Mouse (Mus musculus) midbrain, embryonic 15.5 days (tissue): ENCODE results near the gene Atg2a. TPM values are rescaled to one million over a fixed set of nuclear protein-coding genes. Genes with fewer than 3 reads are reported as not detected.
"Not testable (repeated sequence)": the region's sequence is repeated elsewhere in the genome, so short reads cannot be mapped to it uniquely, and the experiment has no call there.

Source experiments
- ATAC-seq: fragments of 200-750 bp; cut with Nextera tagmentation; replicated peaks from 2 replicates; pipeline ENCODE4 v1.8.0; 2017; ENCODE audit warnings: moderate TSS enrichment
- H3K27ac ChIP-seq: fragments of 300-500 bp; sonication (generic); 2 replicates; pipeline ENCODE4 v1.5.1; 2015; ENCODE audit warnings: mild to moderate bottlenecking, inconsistent platforms
- H3K27me3 ChIP-seq: fragments of 300-500 bp; sonication (generic); replicated peaks from 2 replicates; pipeline ENCODE4 v1.6.1; 2015; ENCODE audit warnings: inconsistent platforms
- H3K36me3 ChIP-seq: fragments of 300-500 bp; sonication (generic); replicated peaks from 2 replicates; pipeline ENCODE4 v1.6.1; 2015; ENCODE audit warnings: inconsistent platforms
- H3K4me1 ChIP-seq: fragments of 300-500 bp; sonication (generic); 2 replicates; pipeline ENCODE4 v1.6.1; 2015; ENCODE audit warnings: inconsistent platforms
- H3K4me2 ChIP-seq: fragments of 300-500 bp; sonication (generic); 2 replicates; pipeline ENCODE4 v1.6.1; 2015; ENCODE audit warnings: inconsistent platforms, mild to moderate bottlenecking, moderate library complexity
- H3K4me3 ChIP-seq: fragments of 300-500 bp; sonication (generic); 2 replicates; pipeline ENCODE4 v1.5.1; 2015; ENCODE audit warnings: mild to moderate bottlenecking, inconsistent platforms
- H3K9ac ChIP-seq: fragments of 300-500 bp; sonication (generic); 2 replicates; pipeline ENCODE4 v1.6.1; 2015; ENCODE audit warnings: mild to moderate bottlenecking, inconsistent platforms
- H3K9me3 ChIP-seq: fragments of 300-500 bp; sonication (generic); 2 replicates; pipeline ENCODE4 v1.6.1; 2016; ENCODE audit warnings: inconsistent platforms
- WGBS: fragments of 180-500 bp; shearing (Covaris S2); methylation state at CpG from one replicate; pipeline ENCODE4 v1.1.7; 2015; ENCODE audit warnings: mixed read lengths; 5-methylcytosine and 5-hydroxymethylcytosine counted together
- polyA plus RNA-seq: library from polyadenylated mRNA; unstranded; fragments of >200 nt; fragmentation: Nextera tagmentation; extraction: Ambion mirVana; gene quantifications from 2 replicates; pipeline ENCODE4 v1.2.1, GENCODE M21; 2015

Gene Atg2a
- polyA plus RNA-seq, 1 experiment from 2014 or later, result 16.4 TPM

DNA sequence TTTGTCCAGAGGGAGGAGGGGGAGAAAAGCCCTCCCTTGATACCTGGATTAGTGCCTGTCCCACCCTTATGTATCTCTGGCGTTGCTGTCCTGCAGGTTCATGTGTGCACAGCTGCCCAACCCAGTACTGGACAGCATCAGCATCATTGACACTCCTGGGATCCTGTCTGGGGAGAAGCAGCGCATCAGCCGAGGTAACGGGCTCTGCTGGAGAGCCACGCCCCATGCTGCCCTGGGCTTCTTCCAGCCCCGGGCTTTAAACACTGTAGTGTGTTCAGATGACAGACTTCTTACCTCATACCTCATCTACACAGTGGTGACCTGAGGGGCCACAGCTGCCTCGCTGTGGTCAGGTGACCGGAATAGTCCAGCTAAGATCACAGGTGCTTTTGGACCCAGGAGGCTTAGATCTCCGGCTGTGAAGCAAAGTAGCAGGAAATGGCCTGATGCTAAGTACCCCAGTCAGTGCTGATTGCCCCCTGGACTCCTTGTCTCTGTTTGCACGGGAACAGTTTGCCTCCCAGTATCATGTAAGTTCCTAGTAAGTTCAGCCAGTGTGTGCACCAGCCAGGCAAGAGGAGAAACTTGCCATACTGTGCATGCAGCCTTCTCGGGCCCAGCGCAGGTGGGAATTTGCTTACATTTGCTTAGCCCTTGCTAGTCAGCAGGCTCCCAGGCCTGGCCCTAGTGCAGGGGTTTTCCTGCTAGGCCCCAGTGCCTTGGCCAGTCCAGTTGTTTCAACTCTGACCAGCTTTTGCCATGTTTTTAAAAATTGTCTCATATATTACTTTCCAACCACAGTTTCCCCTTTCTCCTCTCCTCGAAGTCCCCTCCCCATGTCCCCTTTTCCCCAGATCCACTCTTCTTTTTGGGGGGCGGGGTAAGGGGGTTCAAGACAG is 39.9 kb downstream of the Atg2a start:
- H3K36me3 ChIP-seq, result peaks cover 7% of the 10 kb centered on the region; the same call in 1 of the 2 replicates
- no peaks in the 10 kb centered on the region for H3K9me3 ChIP-seq
- ATAC-seq, result no peak

GRCm38 (mm10) chr19:6283001-6283400 is 41.5 kb downstream of the Atg2a start:
- Histone ChIP-seq H3K27me3 (no peaks in the 10 kb centered on the region), H3K4me1 (peaks cover 29% of the 10 kb centered on the region), H3K9ac (no peak overlapping the region), H3K4me2 (no peak overlapping the region), H3K4me3 (no peak overlapping the region), H3K9me3 (no peaks in the 10 kb centered on the region), H3K27ac (no peak overlapping the region), H3K36me3 (peaks cover 7% of the 10 kb centered on the region; the same call in 1 of the 2 replicates)
- 87% methylated on average over 5 of the region's 5 CpGs for WGBS
- no peak for ATAC-seq

More for the DNA sequence above, 39.9 kb downstream of the Atg2a start:
- Histone ChIP-seq H3K4me2 (no peak overlapping the region), H3K27ac (no peak overlapping the region), H3K4me3 (no peak overlapping the region), H3K27me3 (no peaks in the 10 kb centered on the region), H3K9ac (no peak overlapping the region), H3K4me1 (peaks cover 34% of the 10 kb centered on the region)
- 84% methylated on average over 14 of the region's 14 CpGs for WGBS

DNA sequence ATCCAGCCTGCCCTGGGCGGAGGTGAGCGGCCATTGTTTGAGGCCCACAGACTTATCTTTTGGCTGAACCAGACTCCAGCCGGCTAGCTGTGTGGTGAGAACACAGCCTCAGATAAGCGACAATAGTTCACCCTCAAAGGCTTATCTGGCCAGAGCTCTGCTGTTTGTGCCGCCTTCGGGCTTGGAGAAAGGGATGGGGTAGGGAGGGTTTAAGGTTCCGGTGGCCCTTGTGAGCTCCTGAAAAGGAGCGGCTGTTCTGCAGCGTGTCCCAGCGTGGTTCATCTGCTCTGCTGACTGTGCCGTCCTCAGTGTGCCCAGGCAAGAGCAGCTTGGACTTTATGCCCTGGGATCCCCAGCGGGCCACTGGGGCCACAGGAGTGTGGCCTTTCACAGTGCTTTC is 43.0 kb downstream of the Atg2a start:
- Histone ChIP-seq H3K36me3 (peaks cover 7% of the 10 kb centered on the region; the same call in 1 of the 2 replicates), H3K27me3 (no peaks in the 10 kb centered on the region), H3K9me3 (no peaks in the 10 kb centered on the region), H3K9ac (no peak overlapping the region), H3K4me1 (peaks cover 14% of the 10 kb centered on the region), H3K4me2 (no peak overlapping the region), H3K4me3 (no peak overlapping the region), H3K27ac (no peak overlapping the region)
- WGBS, result 94% methylated on average over 12 of the region's 12 CpGs
- no peak for ATAC-seq

GRCm38 (mm10) chr19:6285226-6285625 is 43.8 kb downstream of the Atg2a start:
- Histone ChIP-seq H3K4me2 (no peak overlapping the region), H3K4me3 (no peak overlapping the region), H3K27me3 (no peaks in the 10 kb centered on the region), H3K9ac (no peak overlapping the region), H3K9me3 (no peaks in the 10 kb centered on the region), H3K4me1 (peaks cover 7% of the 10 kb centered on the region), H3K27ac (no peak overlapping the region), H3K36me3 (peaks cover 11% of the 10 kb centered on the region; the same call in 1 of the 2 replicates)
- ATAC-seq, result no peak
- WGBS, result 91% methylated on average over 8 of the region's 8 CpGs

DNA sequence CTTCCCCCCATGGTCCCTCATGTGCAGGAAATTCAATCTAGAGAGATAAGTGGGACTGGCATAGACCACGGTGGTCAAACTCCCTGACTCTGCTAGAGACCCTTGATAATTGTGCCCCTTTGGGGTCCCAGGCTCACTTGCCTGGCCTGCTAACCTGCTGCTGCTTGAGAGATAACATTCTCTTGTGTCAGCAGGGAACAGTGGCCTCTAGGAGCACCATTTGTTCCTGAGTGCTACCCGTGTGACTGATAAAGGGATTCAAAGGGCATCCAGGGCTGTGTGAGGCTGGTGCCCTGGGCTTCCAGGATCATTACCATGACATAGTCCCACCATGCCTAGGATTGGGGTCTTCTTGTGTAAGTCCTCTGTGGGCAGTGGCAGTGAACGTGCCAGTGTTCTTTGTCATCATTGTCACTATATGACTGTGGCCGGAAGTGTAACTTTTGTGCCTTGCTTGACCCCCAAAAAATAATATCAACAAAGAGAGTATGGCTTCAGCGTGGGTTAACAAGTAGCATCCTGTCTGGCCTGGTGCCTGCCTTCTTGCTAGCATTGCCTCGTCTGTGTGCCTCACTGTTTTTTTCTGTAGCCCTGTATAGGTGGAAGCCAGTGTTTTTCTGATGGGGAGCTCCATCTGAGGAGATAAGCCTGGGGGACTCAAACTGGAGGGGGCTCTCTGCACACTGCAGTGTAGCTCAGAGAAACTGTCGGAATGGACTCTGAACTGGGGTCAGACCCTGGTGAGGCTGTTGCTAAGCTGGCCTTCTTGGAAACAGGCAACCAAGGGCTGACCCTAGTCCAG is 44.4 kb downstream of the Atg2a start:
- peaks cover 2% of the 10 kb centered on the region; the same call in 1 of the 2 replicates for H3K4me1 ChIP-seq
- no peak overlapping the region for H3K4me2 ChIP-seq
- no peak for ATAC-seq
- H3K9me3 ChIP-seq, result no peaks in the 10 kb centered on the region
- no peaks in the 10 kb centered on the region for H3K27me3 ChIP-seq
- WGBS, result 77% methylated on average over 7 of the region's 7 CpGs
- H3K27ac ChIP-seq, result no peak overlapping the region
- no peak overlapping the region for H3K4me3 ChIP-seq
- no peak overlapping the region for H3K9ac ChIP-seq
- peaks cover 11% of the 10 kb centered on the region; the same call in 1 of the 2 replicates for H3K36me3 ChIP-seq

DNA sequence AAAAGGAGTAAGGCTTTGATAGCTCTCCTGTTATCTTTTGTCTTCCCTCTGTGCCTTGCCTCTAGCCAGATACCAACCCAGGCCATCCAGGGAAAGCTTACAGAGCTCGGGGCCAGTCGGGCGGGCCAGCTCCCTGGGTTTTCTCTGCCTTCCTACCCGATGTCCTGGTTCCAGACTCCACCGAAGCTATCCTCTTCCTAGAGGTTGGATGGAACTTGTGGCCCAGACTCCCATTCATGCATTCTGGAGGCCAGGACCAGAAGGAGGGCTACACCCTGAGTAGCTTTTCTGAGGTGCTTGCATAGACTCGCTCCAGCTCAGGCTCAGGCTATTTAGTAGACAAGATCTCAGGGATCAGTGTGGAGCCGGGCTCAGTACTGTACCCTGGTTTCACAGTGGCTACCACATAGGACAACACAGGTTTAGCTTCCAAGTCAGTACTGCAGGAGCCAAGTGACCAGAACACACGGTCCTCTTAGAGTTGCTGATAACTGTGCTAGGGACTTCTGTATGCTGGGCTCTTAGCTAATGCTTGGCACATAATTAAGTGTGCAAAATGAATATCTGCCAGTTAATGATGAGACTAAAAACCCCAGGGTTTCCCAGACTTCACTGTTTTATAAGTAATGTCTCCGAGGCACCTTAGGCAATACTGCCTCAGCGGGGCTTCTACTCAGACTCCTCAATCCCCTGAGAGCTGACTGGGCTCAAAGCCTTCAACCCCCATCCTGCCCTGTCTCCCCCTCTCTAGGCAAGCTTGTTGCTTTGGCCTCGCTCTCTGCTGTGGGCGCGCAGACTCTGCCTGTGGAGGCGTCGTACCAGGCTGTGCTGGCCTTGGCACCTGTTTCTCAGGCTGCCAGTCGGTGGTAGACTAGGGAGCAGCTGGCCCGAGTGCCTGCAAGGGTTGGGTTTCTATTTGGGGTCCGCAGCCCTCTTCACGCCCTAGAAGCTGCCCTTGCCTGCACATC is 45.2 kb downstream of the Atg2a start:
- no peak overlapping the region for H3K9ac ChIP-seq
- H3K4me3 ChIP-seq, result no peak overlapping the region
- H3K36me3 ChIP-seq, result peaks cover 3% of the 10 kb centered on the region; the same call in 1 of the 2 replicates
- no peak for ATAC-seq
- no peak overlapping the region for H3K4me2 ChIP-seq
- H3K9me3 ChIP-seq, result no peaks in the 10 kb centered on the region
- WGBS, result 87% methylated on average over 19 of the region's 19 CpGs
- H3K4me1 ChIP-seq, result no peaks in the 10 kb centered on the region; the same call in 1 of the 2 replicates
- H3K27ac ChIP-seq, result no peak overlapping the region
- H3K27me3 ChIP-seq, result no peaks in the 10 kb centered on the region

DNA sequence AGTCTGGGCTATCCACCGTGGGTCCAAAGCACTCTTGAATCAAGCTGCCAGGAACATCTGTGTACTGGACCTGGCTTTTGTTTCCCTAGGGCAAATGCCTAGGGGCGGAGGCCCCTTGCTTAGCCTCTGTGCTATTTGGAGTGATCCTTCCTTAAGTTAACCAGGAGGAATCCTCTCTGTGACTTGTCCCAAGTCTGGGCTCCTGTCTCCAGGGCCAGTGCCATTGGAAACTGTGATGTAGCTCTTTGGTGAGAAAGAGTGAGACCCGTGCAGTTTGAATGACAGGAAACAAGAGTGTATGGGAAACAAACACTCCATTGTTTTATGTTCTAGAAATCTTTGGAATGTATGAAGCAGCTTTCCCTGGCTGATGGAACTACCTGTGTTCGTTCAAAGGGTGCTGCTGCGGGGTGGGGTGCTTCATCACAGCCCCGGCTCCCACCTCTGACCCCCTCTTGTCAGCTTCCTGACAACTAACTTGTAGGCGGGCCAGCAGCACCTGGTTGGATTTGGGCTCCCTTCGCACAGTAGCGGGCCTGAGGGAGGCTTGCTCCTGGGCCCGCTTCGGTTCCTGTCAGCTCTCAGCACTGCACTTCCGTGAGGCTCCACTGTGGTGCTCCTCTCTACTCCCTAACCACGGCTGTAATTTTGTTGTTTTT is 46.9 kb downstream of the Atg2a start:
- Histone ChIP-seq H3K4me3 (no peak overlapping the region), H3K36me3 (peaks cover 3% of the 10 kb centered on the region; the same call in 1 of the 2 replicates), H3K9me3 (no peaks in the 10 kb centered on the region), H3K27me3 (no peaks in the 10 kb centered on the region), H3K9ac (no peak overlapping the region), H3K4me2 (no peak overlapping the region), H3K4me1 (no peaks in the 10 kb centered on the region; the same call in 1 of the 2 replicates), H3K27ac (no peak overlapping the region)
- no peak for ATAC-seq
- 81% methylated on average over 13 of the region's 13 CpGs for WGBS

DNA sequence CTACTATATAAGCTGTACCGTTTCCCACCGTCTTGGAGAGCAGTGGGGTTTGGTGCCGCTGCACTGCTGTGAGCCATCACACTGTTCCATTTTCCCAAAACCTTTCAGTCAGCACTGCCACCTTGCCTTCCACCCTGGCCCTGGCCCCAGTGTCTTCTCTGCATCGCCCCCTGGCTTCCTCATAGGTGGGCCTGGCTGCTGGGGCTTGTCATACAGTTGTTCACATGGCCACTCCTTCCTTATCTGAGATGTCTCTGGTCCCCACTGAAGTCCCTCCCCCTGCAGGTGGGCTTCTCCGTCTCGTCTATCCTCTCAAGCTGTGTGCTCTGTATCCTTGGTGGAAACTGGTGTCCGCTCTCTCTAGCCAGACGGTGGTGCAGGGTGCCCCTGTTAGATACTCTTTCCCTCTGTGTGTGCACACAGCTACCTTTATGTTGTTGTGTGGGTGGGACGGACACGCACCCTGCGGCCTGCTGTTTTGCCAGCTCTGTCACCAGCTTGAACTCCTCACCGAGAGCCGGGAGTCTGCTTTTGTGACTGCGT is 48.3 kb downstream of the Atg2a start:
- Histone ChIP-seq H3K9ac (no peak overlapping the region), H3K9me3 (no peaks in the 10 kb centered on the region), H3K36me3 (peaks cover 8% of the 10 kb centered on the region; the same call in 1 of the 2 replicates), H3K27me3 (no peaks in the 10 kb centered on the region), H3K27ac (no peak overlapping the region), H3K4me2 (no peak overlapping the region), H3K4me1 (no peaks in the 10 kb centered on the region; the same call in 1 of the 2 replicates), H3K4me3 (no peak overlapping the region)
- WGBS, result 94% methylated on average over 14 of the region's 14 CpGs
- no peak for ATAC-seq

GRCm38 (mm10) chr19:6290720-6291116 is 49.2 kb downstream of the Atg2a start:
- peaks cover 16% of the 10 kb centered on the region; the same call in 1 of the 2 replicates for H3K36me3 ChIP-seq
- H3K27ac ChIP-seq, result not testable (repeated sequence)
- WGBS, result 89% methylated on average over 6 of the region's 6 CpGs

DNA sequence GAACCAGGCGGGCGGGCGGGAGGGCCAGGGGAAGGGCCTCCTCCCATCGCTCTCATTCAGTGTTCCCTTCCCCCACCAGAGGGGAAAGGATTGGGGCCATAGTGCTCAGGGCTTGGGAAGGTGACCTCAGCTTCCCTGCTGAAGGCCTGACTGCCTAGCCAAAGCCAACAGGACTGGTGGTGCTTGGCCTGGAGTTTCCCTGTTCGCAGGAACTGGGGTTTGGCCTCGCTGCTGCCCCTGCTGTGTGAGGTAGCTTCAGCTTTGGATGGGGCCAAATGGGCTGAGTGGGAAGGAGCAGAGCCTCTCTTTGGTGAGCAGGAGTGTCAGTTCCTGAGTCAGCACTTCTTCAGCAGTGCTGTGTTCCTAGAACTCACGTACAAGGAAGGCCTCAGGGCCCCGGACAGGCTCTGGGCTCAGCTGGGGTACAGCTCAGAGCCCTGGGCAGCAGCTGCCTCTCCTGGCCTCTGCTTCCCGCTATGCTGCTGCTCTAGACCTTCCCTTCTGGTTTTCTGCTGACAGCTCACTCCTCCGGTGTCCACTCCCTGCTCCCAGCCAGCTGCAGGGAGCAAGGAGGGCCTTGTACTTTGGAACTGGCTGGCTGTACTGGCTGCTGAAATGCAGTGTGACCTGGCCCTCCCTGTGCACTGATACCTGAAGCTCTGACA is 49.8 kb downstream of the Atg2a start:
- Histone ChIP-seq H3K9ac (no peak overlapping the region), H3K36me3 (peaks cover 22% of the 10 kb centered on the region; the same call in 1 of the 2 replicates), H3K27ac (no peak overlapping the region), H3K4me3 (no peak overlapping the region), H3K9me3 (no peaks in the 10 kb centered on the region), H3K4me2 (no peak overlapping the region), H3K4me1 (no peaks in the 10 kb centered on the region; the same call in 1 of the 2 replicates), H3K27me3 (no peaks in the 10 kb centered on the region)
- no peak for ATAC-seq
- WGBS, result 77% methylated on average over 10 of the region's 10 CpGs

More at GRCm38 (mm10) chr19:6290720-6291116, 49.2 kb downstream of the Atg2a start:
- not testable (repeated sequence) for H3K4me2 ChIP-seq, ATAC-seq, H3K4me3 ChIP-seq, H3K9me3 ChIP-seq, H3K4me1 ChIP-seq, H3K9ac ChIP-seq, H3K27me3 ChIP-seq
